Mouse (Mus musculus): ENCODE data around the gene Tmem131l.

- TF ChIP-seq POLR2A (IDR thresholded peaks at IDR 0.05; ENCODE audit: borderline replicate concordance, insufficient read depth, low read length) (no peak), CTCF (IDR thresholded peaks at IDR 0.05; ENCODE audit: borderline replicate concordance, insufficient read depth, low read depth, low read length) (no peak)
These were observed 28.8 kb downstream of the Tmem131l start for GRCm38 (mm10) chr3:84010995-84011663.

All from cerebellum, adult 2 months (tissue).